8 mouse cellular contexts compared by ENCODE assay signal in genomic region chr8:4214006-4214980, GRCm38 (mm10). TPM values are rescaled to one million over a fixed set of nuclear protein-coding genes. Genes with fewer than 3 reads are reported as not detected.
DNase-seq lines count a peak whose midpoint lies in the region; ATAC-seq and TF ChIP-seq lines count a peak whose summit lies in the region.

No protein-coding gene starts in this region.

- peak overlapping the region; percentile 75 for H3K4me2 ChIP-seq in heart, embryonic 14.5 days (ENCODE audit: low read length)

- no peak overlapping the region for H3K27ac ChIP-seq in gastrocnemius, adult 2 months
- H3K27ac ChIP-seq in heart, embryonic 14.5 days (replicated peaks in 1 of 2; ENCODE audit: control insufficient read depth in 1 of 2, insufficient read depth in 1 of 2, low read depth in 2 of 2, low read length in 2 of 2), result no peak overlapping the region

- H3K27me3 ChIP-seq in heart, embryonic 14.5 days (ENCODE audit: control insufficient read depth, insufficient read depth, low read length), result peaks cover 53% of the 10 kb centered on the region

- H3K36me3 ChIP-seq in heart, embryonic 14.5 days (ENCODE audit: control insufficient read depth, insufficient read depth, low read length), result no peaks in the 10 kb centered on the region

- intact Hi-C loops in gastrocnemius, adult 2 months (cut with DNase I), result no loop called here

- ATAC-seq in common myeloid progenitor, adult 5-6 weeks (replicated peaks; ENCODE audit: low read depth, poor library complexity, severe bottlenecking), result peak; percentile 73
- ATAC-seq in heart, embryonic 14.5 days (ENCODE audit: insufficient number of reproducible peaks, insufficient read depth, low FRiP score, low read depth), result peak; percentile 45; the same call in 1 of the 2 replicates

- no peaks in the 10 kb centered on the region for H3K9me3 ChIP-seq in heart, embryonic 14.5 days (ENCODE audit: control insufficient read depth, low read length)

- H3K4me1 ChIP-seq in heart, embryonic 14.5 days (ENCODE audit: control insufficient read depth in 2 of 2, insufficient read depth in 2 of 2, low read length in 2 of 2), result peaks cover 13 to 21% of the 10 kb centered on the region in 2 experiments

- 4% methylated on average over 33 of the region's 33 CpGs for WGBS in heart, embryonic 14.5 days

- peak; percentile 57 for DNase-seq in gastrocnemius, adult 2 months
- DNase-seq in gastrocnemius, postnatal 10 days, result no peak
- DNase-seq in kidney, postnatal 10 days, result peak; percentile 62
- DNase-seq in lung, postnatal 4 days, result peak; percentile 82 to 89
- peak; percentile 11 for DNase-seq in spleen, adult 12 weeks (ENCODE audit: low spot score)
- DNase-seq in layer of hippocampus, adult 9-10 months (ENCODE audit: low spot score), result no peak

- peak overlapping the region; percentile 72 for H3K4me3 ChIP-seq in gastrocnemius, adult 2 months
- H3K4me3 ChIP-seq in heart, embryonic 14.5 days (ENCODE audit: control insufficient read depth in 1 of 2, insufficient read depth in 1 of 2, low read depth in 1 of 2, low read length in 2 of 2), result peak overlapping the region; percentile 35 to 45

- TF ChIP-seq CTCF in gastrocnemius, adult 2 months (IDR thresholded peaks at IDR 0.05), result no peak

- peak overlapping the region; percentile 30; the same call in 1 of the 2 replicates for H3K9ac ChIP-seq in heart, embryonic 14.5 days (ENCODE audit: low read length)

RNA-seq across cellular contexts. Expression of gene Prr36, which starts 3.0 kb away (rescaled TPM):
- total RNA-seq in gastrocnemius, adult 2 months (2021), result not detected
- under 1 TPM; 0.16 to 0.21 TPM for total RNA-seq in gastrocnemius, postnatal 10 days (2021)
- total RNA-seq in common myeloid progenitor, adult 5-6 weeks (2017), result 0.15 and 0.18 TPM in 2 replicates
- 0.19 and 0.47 TPM in 2 replicates for polyA plus RNA-seq in heart, embryonic 14.5 days (2014; fragmentation: Nextera tagmentation; extraction: Ambion mirVana)

RNA-seq across cellular contexts. Expression of gene Lrrc8e, which starts 12.3 kb away (rescaled TPM):
- not detected for total RNA-seq in gastrocnemius, adult 2 months (2021)
- under 1 TPM in 1 of 2 experiments, not detected in 1; 0.29 TPM for total RNA-seq in gastrocnemius, postnatal 10 days (2021)
- not detected in 2 replicates for total RNA-seq in common myeloid progenitor, adult 5-6 weeks (2017)
- polyA plus RNA-seq in heart, embryonic 14.5 days (2014; fragmentation: Nextera tagmentation; extraction: Ambion mirVana), result not detected in 2 replicates

RNA-seq across cellular contexts. Expression of gene Map2k7, which starts 24.2 kb away (rescaled TPM):
- total RNA-seq in gastrocnemius, adult 2 months (2021), result 10 to 100 TPM; 86.2 to 96.6 TPM
- 10 to 100 TPM; 61.4 to 65.5 TPM for total RNA-seq in gastrocnemius, postnatal 10 days (2021)
- 25.8 and 43.9 TPM in 2 replicates for total RNA-seq in common myeloid progenitor, adult 5-6 weeks (2017)
- polyA plus RNA-seq in heart, embryonic 14.5 days (2014; fragmentation: Nextera tagmentation; extraction: Ambion mirVana), result 14.9 and 16.9 TPM in 2 replicates

RNA-seq across cellular contexts. Expression of gene Gm49320, which starts 24.4 kb away (rescaled TPM):
- total RNA-seq in gastrocnemius, adult 2 months (2021), result not detected
- under 1 TPM; 0.14 to 0.31 TPM for total RNA-seq in gastrocnemius, postnatal 10 days (2021)
- 0.10 TPM in 1 of 2 replicates, not detected in the other for total RNA-seq in common myeloid progenitor, adult 5-6 weeks (2017)
- polyA plus RNA-seq in heart, embryonic 14.5 days (2014; fragmentation: Nextera tagmentation; extraction: Ambion mirVana), result 0.22 and 0.53 TPM in 2 replicates

RNA-seq across cellular contexts. Expression of gene Tgfbr3l, which starts 33.7 kb away (rescaled TPM):
- total RNA-seq in gastrocnemius, adult 2 months (2021), result 1 to 10 TPM; 1.9 to 3.3 TPM
- total RNA-seq in gastrocnemius, postnatal 10 days (2021), result 1 to 10 TPM; 2.8 to 5.1 TPM
- 1.5 TPM in 1 of 2 replicates, not detected in the other for total RNA-seq in common myeloid progenitor, adult 5-6 weeks (2017)
- 2.5 and 2.6 TPM in 2 replicates for polyA plus RNA-seq in heart, embryonic 14.5 days (2014; fragmentation: Nextera tagmentation; extraction: Ambion mirVana)

Comparison
In these comparisons a context has a peak if more than half of its experiments do, and no peak if none do; other contexts are left out.
1. DNase-seq: peak in gastrocnemius, adult 2 months (single experiment), kidney, postnatal 10 days (single experiment), lung, postnatal 4 days (2 of 2) and spleen, adult 12 weeks (single experiment); none in gastrocnemius, postnatal 10 days (single experiment) and layer of hippocampus, adult 9-10 months (single experiment).